Mouse (Mus musculus): ENCODE results near the gene Nqo1. TPM values are rescaled to one million over a fixed set of nuclear protein-coding genes. Genes with fewer than 3 reads are reported as not detected.

Nqo1 gene
- polyA plus RNA-seq (2014; fragmentation: Nextera tagmentation; extraction: Ambion mirVana) = 5.1 TPM in 2 replicates

DNA sequence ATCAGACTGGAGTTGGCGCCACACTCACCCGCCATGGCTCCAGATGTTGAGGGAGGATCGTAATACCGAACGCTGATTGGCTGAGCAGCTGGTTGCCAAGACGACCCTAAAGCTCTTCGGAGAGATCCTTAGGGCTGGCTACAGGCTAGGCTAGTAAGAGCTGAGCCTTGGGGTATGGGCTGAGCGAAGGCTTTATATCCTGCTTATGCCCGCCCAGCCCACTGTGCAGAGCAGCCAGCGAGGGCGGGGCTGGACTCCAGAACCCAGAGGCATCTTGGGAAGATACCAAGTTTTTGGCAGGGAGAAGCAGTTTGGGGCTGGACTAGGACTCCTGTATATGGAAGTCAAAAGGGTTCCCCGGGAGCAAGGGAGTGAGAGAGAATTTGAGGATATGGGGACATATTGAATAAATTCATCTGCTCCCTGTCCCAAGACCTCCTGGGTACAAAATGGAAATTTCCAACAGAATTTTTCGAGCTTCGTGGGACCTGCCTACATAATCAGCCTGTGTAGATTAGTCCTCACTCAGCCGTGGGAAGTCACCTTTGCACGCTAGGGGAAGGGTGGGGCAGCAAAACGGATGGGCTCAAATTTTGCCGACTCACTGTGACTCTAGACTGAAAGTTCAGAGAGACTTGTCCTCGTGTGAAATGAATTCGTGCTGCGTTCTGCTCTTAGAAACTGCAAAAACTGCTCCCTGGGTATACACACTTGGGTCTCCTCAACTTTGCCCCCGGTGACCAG is at the start of gene Nqo1:
Gene Nqo1, minus strand, starts transcription at position 169 of the 744 bp plus-strand sequence.
- Histone ChIP-seq H3K9ac (ENCODE audit: low read length) (peak within 1 kb of the TSS; percentile 29; the same call in 1 of the 2 replicates), H3K4me2 (ENCODE audit: low read length) (peak within 1 kb of the TSS; percentile 55), H3K4me3 (ENCODE audit: low read depth, low read length) (peak within 1 kb of the TSS; percentile 23), H3K27me3 (replicated peaks; ENCODE audit: control insufficient read depth, insufficient read depth, low read length) (no peaks in the 10 kb centered on the region), H3K9me3 (replicated peaks; ENCODE audit: control insufficient read depth, low read length) (no peaks in the 10 kb centered on the region), H3K36me3 (ENCODE audit: control insufficient read depth, insufficient read depth, low read length) (no peaks in the 10 kb centered on the region), H3K27ac (ENCODE audit: low read depth, low read length) (no peak within 1 kb of the TSS), H3K4me1 (ENCODE audit: control insufficient read depth, insufficient read depth, low read length) (peaks cover 6% of the 10 kb centered on the region)
- ATAC-seq (peak; percentile 94), DNase-seq (ENCODE audit: low spot score) (peak; percentile 87)
- WGBS = 12% methylated on average over 22 of the region's 22 CpGs

DNA sequence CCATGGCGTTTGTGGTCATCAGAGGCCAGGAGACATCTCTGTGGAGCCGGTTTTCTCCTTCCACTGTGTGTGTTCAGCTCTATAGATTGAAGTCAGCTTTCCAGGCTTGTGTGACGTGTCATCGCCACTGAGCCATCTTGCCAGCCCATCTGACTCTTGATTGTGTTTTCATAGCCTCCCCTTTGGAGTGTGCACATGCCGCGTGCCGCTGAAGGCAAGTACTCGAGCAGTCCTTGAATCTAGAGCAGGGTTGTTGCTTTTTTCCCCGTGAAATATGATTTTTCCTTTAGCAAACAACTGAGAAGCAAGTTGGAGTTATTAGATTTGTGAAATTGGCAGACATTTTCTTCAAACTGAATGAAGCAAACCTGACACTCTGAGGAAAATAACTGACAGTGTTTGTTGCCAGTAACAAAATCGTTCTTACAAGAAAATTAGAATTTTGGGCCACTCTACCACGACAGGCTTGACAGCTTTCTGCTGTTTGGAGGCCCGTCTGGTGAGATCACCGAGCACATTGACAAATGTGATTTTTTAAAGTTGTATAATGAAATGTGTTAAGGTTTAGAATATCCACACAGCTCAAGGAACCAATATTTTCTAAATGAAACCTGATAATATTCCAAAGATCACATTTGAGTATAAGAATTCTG is 48.5 kb upstream of the Nqo1 start:
- H3K9me3 ChIP-seq (replicated peaks; ENCODE audit: control insufficient read depth, low read length) = no peaks in the 10 kb centered on the region
- WGBS = 87% methylated on average over 13 of the region's 13 CpGs
- no peaks in the 10 kb centered on the region for H3K27me3 ChIP-seq (replicated peaks; ENCODE audit: control insufficient read depth, insufficient read depth, low read length)
- H3K4me2 ChIP-seq (ENCODE audit: low read length) = no peak overlapping the region
- DNase-seq (ENCODE audit: low spot score) (peak; percentile 5), ATAC-seq (no peak)
- H3K4me3 ChIP-seq (ENCODE audit: low read depth, low read length) = no peak overlapping the region
- H3K27ac ChIP-seq (ENCODE audit: low read depth, low read length) = no peak overlapping the region
- H3K36me3 ChIP-seq (ENCODE audit: control insufficient read depth, insufficient read depth, low read length) = peaks cover 7% of the 10 kb centered on the region
- no peaks in the 10 kb centered on the region; the same call in 1 of the 2 replicates for H3K4me1 ChIP-seq (ENCODE audit: control insufficient read depth, insufficient read depth, low read length)
- H3K9ac ChIP-seq (ENCODE audit: low read length) = no peak overlapping the region

DNA sequence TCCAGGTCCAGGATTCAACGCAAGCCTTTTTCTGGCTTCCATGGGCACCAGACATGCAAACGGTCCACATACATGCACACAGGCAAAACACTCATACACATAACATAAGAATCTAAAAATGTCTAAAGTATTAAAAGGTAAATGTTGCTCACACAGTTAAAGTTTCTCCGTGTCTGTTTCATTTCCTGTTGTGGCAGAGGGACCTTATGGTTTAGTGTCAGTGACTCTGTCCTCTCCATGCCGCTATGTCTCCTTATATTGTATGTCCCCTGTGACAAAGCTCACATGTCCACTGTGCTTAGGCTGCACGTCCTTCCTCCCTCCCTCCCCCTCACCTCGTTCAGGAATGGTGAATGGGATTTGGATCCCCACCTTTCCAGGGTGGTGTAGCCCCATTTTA is 46.6 kb upstream of the Nqo1 start:
- H3K4me2 ChIP-seq (ENCODE audit: low read length) = no peak overlapping the region
- 85% methylated on average over 6 of the region's 6 CpGs for WGBS
- H3K9me3 ChIP-seq (replicated peaks; ENCODE audit: control insufficient read depth, low read length) = no peaks in the 10 kb centered on the region
- H3K27ac ChIP-seq (ENCODE audit: low read depth, low read length) = no peak overlapping the region
- no peak overlapping the region for H3K9ac ChIP-seq (ENCODE audit: low read length)
- DNase-seq (ENCODE audit: low spot score) = no peak
- no peak overlapping the region for H3K4me3 ChIP-seq (ENCODE audit: low read depth, low read length)
- H3K27me3 ChIP-seq (replicated peaks; ENCODE audit: control insufficient read depth, insufficient read depth, low read length) = no peaks in the 10 kb centered on the region
- no peaks in the 10 kb centered on the region; the same call in 1 of the 2 replicates for H3K4me1 ChIP-seq (ENCODE audit: control insufficient read depth, insufficient read depth, low read length)
- no peak for ATAC-seq
- peaks cover 7% of the 10 kb centered on the region for H3K36me3 ChIP-seq (ENCODE audit: control insufficient read depth, insufficient read depth, low read length)

DNA sequence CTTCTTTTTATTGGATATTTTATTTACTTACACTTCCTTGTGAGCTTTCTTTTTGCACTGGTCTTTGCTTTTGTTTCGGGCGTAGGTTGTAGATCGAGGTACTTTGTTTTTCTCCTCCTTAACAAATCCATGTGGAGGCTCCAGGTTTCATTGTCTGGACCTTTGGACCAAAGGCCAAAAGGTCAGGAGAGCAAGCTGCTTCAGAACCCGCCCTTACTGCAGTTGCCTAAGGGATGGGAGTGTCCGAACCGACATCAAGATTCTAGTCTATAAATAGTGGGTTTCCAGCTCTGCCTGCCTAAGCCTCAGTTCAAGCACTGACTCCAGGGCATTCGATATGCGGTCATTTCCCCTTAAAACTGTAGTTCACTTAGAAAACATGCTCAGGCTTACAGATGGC is 46.1 kb upstream of the Nqo1 start:
- Histone ChIP-seq H3K27ac (ENCODE audit: low read depth, low read length) (no peak overlapping the region), H3K4me2 (ENCODE audit: low read length) (no peak overlapping the region), H3K4me3 (ENCODE audit: low read depth, low read length) (no peak overlapping the region), H3K36me3 (ENCODE audit: control insufficient read depth, insufficient read depth, low read length) (peaks cover 7% of the 10 kb centered on the region), H3K9me3 (replicated peaks; ENCODE audit: control insufficient read depth, low read length) (no peaks in the 10 kb centered on the region), H3K27me3 (replicated peaks; ENCODE audit: control insufficient read depth, insufficient read depth, low read length) (no peaks in the 10 kb centered on the region), H3K4me1 (ENCODE audit: control insufficient read depth, insufficient read depth, low read length) (no peaks in the 10 kb centered on the region; the same call in 1 of the 2 replicates), H3K9ac (ENCODE audit: low read length) (no peak overlapping the region)
- ATAC-seq (no peak), DNase-seq (ENCODE audit: low spot score) (no peak)
- WGBS = 30% methylated on average over 8 of the region's 8 CpGs

DNA sequence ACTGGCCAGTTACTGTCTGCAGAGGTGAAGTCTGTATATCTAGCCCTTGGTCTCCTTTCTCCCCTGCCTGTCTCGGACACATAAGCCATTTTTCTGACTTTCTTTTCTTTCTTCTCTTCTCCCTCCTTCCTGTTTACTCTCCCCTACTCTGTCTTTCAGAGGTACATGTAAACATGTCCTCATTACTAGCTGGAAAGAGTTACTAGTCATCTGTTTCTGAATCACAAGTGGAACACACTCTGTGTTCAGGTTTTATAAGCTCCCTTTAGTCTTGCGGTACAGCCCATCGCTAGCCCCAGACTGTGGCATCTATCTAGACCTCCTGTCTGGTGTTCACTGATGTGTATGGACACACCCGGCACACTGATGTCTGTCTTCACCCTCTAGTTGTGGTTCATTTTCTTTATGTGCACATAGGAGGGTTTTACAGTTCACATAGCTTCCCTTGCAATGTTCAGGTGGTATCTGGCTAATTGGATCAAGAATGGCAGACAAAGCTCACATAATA is 45.4 kb upstream of the Nqo1 start:
- Histone ChIP-seq H3K4me1 (ENCODE audit: control insufficient read depth, insufficient read depth, low read length) (no peaks in the 10 kb centered on the region; the same call in 1 of the 2 replicates), H3K9me3 (replicated peaks; ENCODE audit: control insufficient read depth, low read length) (no peaks in the 10 kb centered on the region), H3K27ac (ENCODE audit: low read depth, low read length) (no peak overlapping the region), H3K4me3 (ENCODE audit: low read depth, low read length) (no peak overlapping the region), H3K4me2 (ENCODE audit: low read length) (no peak overlapping the region), H3K9ac (ENCODE audit: low read length) (no peak overlapping the region), H3K36me3 (ENCODE audit: control insufficient read depth, insufficient read depth, low read length) (peaks cover 2% of the 10 kb centered on the region), H3K27me3 (replicated peaks; ENCODE audit: control insufficient read depth, insufficient read depth, low read length) (no peaks in the 10 kb centered on the region)
- WGBS = 65% methylated on average over 4 of the region's 4 CpGs
- no peak for ATAC-seq
- no peak for DNase-seq (ENCODE audit: low spot score)

DNA sequence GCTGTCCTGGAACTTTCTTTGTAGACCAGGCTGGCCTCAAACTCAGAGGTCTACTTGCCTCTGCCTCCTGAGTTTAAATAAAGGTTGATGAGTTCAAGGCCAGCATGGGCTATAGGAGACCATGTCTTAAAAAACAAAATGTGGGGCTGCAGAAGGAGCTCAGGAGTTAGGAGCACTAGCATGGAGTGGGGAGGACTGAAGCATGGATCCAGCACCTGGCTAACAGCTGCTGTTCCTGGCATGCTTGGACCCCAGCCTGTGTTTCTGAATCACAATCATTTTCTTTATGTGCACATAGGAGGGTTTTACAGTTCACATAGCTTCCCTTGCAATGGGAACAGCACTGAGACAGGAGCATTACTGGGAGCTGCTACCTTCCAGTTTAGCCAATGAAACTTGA is 44.7 kb upstream of the Nqo1 start:
- H3K4me3 ChIP-seq (ENCODE audit: low read depth, low read length) = no peak overlapping the region
- no peak overlapping the region for H3K4me2 ChIP-seq (ENCODE audit: low read length)
- no peak for DNase-seq (ENCODE audit: low spot score)
- no peak overlapping the region for H3K9ac ChIP-seq (ENCODE audit: low read length)
- H3K36me3 ChIP-seq (ENCODE audit: control insufficient read depth, insufficient read depth, low read length) = no peaks in the 10 kb centered on the region
- no peaks in the 10 kb centered on the region for H3K9me3 ChIP-seq (replicated peaks; ENCODE audit: control insufficient read depth, low read length)
- no peaks in the 10 kb centered on the region; the same call in 1 of the 2 replicates for H3K4me1 ChIP-seq (ENCODE audit: control insufficient read depth, insufficient read depth, low read length)
- no peak for ATAC-seq
- no peak overlapping the region for H3K27ac ChIP-seq (ENCODE audit: low read depth, low read length)
- H3K27me3 ChIP-seq (replicated peaks; ENCODE audit: control insufficient read depth, insufficient read depth, low read length) = no peaks in the 10 kb centered on the region

DNA sequence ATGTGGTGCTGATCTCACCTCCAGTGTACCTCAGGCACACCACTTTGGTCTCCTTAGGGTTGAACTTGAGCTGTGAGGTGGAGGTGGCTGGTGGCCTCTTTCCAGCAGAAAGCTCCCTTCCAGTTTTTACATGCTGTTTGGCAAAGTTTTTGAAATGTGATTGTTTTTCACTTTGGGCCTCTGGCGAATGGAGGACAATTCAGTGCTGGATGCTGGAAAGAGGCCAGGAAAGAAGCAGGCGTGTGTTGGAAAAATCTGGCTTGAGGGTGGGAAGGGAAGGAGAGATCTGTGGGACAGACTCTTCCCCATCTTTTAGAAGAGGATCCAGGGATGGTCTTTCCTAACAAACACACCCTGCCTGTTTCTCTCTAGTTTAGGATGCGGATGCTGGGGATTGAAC is 41.6 kb upstream of the Nqo1 start:
- H3K27ac ChIP-seq (ENCODE audit: low read depth, low read length) = no peak overlapping the region
- no peak for ATAC-seq
- 73% methylated on average over 3 of the region's 3 CpGs for WGBS
- no peak for DNase-seq (ENCODE audit: low spot score)
- no peaks in the 10 kb centered on the region; the same call in 1 of the 2 replicates for H3K4me1 ChIP-seq (ENCODE audit: control insufficient read depth, insufficient read depth, low read length)
- H3K4me3 ChIP-seq (ENCODE audit: low read depth, low read length) = no peak overlapping the region
- H3K36me3 ChIP-seq (ENCODE audit: control insufficient read depth, insufficient read depth, low read length) = no peaks in the 10 kb centered on the region
- no peaks in the 10 kb centered on the region for H3K9me3 ChIP-seq (replicated peaks; ENCODE audit: control insufficient read depth, low read length)
- no peaks in the 10 kb centered on the region for H3K27me3 ChIP-seq (replicated peaks; ENCODE audit: control insufficient read depth, insufficient read depth, low read length)
- H3K4me2 ChIP-seq (ENCODE audit: low read length) = no peak overlapping the region
- H3K9ac ChIP-seq (ENCODE audit: low read length) = no peak overlapping the region

DNA sequence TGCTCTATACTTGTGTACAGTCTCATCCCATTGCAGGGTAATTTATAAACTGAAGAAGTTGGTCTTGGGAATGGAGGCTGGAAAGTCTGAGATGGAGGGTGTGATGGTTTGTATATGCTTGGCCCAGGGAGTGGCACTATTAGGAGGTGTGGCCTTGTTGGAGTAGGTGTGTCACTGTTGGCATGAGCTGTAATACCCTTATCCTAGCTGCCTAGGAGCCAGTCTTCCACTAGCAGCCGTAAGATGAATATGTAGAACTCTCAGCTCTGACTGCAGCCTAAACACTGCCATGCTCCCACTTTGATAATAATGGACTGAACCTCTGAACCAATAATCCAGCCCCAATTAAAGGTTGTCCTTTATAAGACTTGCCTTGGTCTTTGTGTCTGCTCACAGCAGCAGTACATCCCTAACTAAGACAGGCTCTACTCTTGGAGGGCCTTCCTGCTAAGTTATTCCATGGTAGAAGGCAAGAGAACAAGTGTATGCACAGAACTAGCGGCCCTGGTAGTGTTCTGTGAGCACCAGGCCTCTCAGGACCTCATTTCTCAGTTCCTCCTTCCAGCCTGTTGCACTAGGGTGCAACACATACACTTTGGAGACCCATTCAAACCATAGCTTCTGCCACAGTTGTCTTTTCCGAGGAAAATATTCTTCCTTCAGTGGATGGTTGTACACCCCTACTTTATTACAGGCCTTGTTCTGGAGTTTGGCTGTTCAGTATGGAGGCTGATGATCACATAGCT is 37.0 kb upstream of the Nqo1 start:
- DNase-seq (ENCODE audit: low spot score) (no peak), ATAC-seq (no peak)
- H3K4me2 ChIP-seq (ENCODE audit: low read length) = no peak overlapping the region
- H3K36me3 ChIP-seq (ENCODE audit: control insufficient read depth, insufficient read depth, low read length) = no peaks in the 10 kb centered on the region
- no peaks in the 10 kb centered on the region for H3K27me3 ChIP-seq (replicated peaks; ENCODE audit: control insufficient read depth, insufficient read depth, low read length)
- H3K27ac ChIP-seq (ENCODE audit: low read depth, low read length) = no peak overlapping the region
- H3K4me1 ChIP-seq (ENCODE audit: control insufficient read depth, insufficient read depth, low read length) = peaks cover 9% of the 10 kb centered on the region; the same call in 1 of the 2 replicates
- no peak overlapping the region for H3K4me3 ChIP-seq (ENCODE audit: low read depth, low read length)
- no peaks in the 10 kb centered on the region for H3K9me3 ChIP-seq (replicated peaks; ENCODE audit: control insufficient read depth, low read length)
- no peak overlapping the region for H3K9ac ChIP-seq (ENCODE audit: low read length)
- 77% methylated on average over 3 of the region's 3 CpGs for WGBS

Data from forebrain, embryonic 14.5 days (tissue).